Mouse (Mus musculus) heart, adult 18-20 months (tissue): ENCODE results near the gene Hip1. TPM values are rescaled to one million over a fixed set of nuclear protein-coding genes. Genes with fewer than 3 reads are reported as not detected.
A peak's percentile ranks its signal among the peaks of the same experiment; 100 is the strongest.

Experiments
- DNase-seq, 2 experiments: peaks; one replicate each; pipeline ENCODE4 v3.0.0; 2021 to 2022; ENCODE audit warnings: mixed read lengths in 1 of 2
- total RNA-seq, 2 experiments: library from RNA; stranded (reverse); gene quantifications; 2 replicates each; pipeline ENCODE4 v1.2.3; 2021

The Hip1 gene
- total RNA-seq, 2 experiments from 2014 or later: 19.9 to 24.4 TPM

GRCm38 (mm10) chr5:135533431-135533830 lies 11.5 kb downstream of the Hip1 start:
- DNase-seq: peak; percentile 85 to 94

- no peak for DNase-seq
These were observed 13.5 kb downstream of the Hip1 start for GRCm38 (mm10) chr5:135531306-135531845.

GRCm38 (mm10) chr5:135529964-135530363 lies 15.0 kb downstream of the Hip1 start:
- DNase-seq: no peak

- no peak for DNase-seq
These were observed 15.6 kb downstream of the Hip1 start for GRCm38 (mm10) chr5:135529310-135529709.

GRCm38 (mm10) chr5:135527986-135528385 lies 16.9 kb downstream of the Hip1 start:
- no peak for DNase-seq

DNA sequence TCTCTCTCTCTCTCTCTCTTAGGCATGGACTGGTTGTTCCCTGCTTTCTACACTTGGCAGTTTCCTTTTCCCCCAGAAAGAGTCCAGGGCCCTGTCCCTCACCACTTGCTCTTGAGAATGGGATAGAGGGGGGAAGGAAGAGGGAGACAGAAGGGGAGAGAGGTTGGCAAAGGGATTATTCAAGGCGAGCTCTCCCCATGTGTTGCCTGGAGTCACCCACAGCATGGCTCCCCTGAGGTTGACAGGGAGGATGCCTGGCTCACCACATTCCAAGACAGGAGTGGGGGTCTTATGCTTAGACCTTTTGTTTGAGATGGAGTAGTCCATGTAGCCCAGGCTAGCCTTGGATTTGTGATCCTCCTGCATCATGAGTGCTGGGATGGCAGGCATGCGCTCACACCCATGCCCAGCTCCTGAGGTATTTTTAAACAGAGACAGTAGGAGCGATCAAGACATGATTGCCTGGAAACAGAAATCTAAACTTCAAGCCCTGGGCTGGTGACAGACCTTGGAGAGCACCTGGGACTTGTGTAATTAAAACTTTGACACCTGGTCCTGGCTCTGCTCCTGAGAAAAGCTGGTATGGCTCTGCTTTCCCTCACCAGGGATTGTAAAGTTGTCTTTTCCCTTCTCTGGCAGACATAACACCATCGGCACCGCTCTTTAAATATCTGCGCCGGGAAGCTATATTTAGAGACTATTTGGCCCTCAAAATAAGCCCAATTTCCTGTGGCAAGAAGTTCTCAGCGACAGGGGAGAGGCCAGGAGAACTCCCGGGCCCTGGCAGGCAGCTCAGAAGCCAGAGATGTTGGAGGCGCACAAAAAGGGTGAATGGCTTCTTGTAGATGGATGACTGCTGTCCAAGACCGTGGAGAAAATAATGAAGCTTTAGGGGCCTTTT lies 20.0 kb downstream of the Hip1 start:
- DNase-seq: peak; percentile 62 to 69

DNA sequence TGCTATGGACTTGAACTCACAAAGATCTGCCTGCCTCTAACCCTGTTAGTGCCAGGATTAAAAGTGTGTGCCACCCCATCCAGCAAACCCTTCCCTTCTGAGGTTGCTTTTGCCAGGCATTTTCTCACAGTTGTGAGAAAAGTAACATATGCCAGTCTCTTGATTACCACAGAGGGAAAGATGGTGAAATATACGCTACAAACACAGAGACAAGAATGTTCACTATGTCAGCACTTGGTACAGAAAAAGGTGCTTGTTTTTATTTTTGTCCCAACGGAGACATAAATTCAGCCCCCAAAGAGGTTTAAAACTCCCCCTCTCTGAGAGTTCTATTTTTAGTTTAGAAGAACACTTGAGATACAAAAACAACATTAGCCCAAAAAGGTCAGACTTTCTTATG lies 20.8 kb downstream of the Hip1 start:
- DNase-seq: no peak

- DNase-seq: peak; percentile 48 to 51
These were observed 22.7 kb downstream of the Hip1 start for GRCm38 (mm10) chr5:135522111-135522722.

DNA sequence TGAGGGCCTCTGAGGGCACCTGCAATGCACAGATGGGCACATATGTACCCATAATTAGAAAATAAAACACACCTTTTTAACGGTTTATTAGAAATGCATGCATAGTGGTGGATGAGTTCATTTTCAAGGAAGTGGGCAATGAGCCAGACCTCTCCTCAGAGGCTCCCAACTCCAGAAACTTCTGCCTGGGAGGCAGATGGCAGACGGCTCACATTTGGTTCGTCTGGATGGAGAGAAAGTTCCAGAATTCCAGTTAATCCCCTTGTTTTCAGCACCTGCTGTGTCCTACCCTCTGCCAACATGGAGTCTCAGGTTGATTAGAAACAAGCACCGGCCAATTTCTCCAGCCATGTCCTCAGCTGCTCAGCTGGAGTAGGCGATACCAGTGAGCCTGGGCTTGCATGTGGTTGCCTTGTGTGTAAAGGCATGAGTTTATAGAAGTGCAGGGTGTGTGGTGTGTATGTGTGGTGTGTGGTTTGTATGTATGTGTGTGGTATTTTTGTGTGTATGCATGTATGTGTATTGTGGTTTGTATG lies 27.5 kb downstream of the Hip1 start:
- no peak for DNase-seq

DNA sequence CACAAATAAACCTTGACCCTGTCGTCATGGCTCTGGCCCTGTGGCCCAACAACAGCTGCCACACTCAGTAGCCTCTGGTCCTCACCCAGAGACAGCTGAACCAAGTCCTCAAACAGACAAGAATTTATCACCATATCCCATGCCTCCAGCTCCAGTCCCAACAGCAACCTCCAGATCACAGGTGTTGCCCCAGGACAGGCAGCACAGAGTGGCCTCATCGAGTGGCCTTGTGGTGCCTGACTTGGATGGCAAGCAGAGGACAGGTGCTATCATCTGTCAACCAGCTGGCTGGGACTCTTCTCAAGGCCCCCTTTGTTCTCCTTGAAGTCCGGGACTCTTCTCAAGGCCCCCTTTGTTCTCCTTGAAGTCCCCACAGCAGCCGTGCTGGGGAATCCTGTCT lies 31.8 kb downstream of the Hip1 start:
- DNase-seq: no peak

DNA sequence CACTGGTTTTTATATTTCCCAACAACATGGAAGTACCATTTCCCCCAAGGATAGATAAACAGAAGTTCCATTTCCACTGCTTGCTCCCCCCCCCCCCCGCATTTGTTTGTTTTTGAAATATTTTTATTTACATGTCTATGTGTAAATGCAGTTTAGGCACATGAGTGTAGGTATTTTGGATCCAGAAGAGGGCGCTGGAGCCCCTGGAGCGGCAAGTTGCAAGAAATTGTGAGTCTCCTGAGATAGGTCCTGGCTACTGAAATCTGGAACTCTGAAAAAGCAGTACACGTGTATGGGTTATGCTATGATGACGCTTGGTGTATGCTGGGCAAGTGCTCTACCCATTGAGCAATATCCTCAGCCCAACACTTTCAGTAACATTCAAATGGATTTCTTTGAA lies 33.8 kb downstream of the Hip1 start:
- no peak for DNase-seq

- DNase-seq: no peak
These were observed 36.6 kb downstream of the Hip1 start for GRCm38 (mm10) chr5:135508284-135508683.

GRCm38 (mm10) chr5:135507561-135508273 lies 37.2 kb downstream of the Hip1 start:
- DNase-seq: no peak

DNA sequence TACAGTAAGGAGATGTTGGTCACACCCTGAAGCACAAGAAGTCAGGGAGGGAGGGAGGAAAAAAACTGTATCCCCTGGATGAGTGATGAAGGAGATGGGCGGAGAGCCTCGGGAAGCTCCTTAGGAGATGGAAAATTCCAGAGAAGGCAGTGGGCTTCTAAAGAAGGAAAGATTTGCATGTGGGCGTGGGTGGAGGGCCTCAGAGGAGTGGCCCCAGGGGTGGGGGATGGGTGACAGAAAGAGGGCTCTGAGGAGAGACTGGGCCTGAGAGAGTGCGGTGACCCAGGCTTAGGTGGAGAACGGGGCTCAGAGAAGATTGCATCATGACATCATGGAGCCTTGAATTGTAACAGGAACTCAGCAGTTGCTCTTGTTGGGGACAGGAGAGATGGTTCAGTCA lies 39.5 kb downstream of the Hip1 start:
- DNase-seq: no peak

DNA sequence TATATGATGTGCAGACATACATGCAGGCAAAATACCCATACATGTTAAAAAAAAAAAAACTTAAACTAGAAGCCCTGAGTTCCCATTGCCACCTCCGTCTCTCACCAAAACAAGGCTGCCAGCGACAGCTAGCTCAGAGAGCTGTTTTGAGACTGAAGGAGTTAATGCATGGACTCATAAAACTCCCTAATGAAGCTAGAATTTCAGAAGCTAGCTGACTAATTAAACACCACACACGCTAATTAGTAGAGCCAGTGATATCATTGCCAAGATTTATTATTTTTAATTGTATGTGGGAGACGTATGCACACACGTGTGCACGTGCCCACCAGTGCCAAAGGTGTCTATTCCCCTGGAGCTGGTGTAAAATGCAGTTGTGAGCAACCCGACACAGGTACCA lies 42.0 kb downstream of the Hip1 start:
- no peak for DNase-seq

GRCm38 (mm10) chr5:135502027-135502426 lies 42.9 kb downstream of the Hip1 start:
- no peak for DNase-seq

GRCm38 (mm10) chr5:135498914-135499313 lies 46.0 kb downstream of the Hip1 start:
- no peak for DNase-seq

DNA sequence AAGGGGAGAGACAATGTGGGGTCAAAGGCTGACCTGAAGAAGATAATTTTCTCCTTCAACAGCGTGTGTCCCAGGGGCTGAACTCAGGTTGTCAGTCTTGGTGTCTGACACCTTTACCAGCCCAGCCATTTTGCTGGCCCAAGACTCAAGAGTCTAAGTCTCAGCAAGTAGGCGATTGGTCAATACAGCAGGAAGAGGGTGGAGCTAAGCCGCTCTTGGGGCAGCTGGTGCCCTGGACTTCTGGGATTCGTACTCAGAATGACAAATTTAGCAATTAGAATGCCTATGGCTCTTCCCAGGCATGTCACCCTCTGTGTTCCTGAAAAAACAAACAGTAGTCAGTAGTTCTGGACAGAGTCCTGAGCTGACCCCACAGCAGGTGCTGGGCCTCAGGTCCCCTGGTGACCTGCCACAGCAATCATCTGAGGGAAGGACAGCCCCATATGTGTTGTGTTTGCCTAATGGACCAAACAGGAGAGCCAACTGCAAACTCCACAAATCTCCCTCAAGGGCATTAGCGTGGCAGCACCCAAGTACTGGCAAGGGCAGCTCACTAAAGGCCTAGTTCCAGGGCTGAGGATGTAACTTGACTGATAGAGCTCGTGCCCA lies 47.5 kb downstream of the Hip1 start:
- no peak for DNase-seq

DNA sequence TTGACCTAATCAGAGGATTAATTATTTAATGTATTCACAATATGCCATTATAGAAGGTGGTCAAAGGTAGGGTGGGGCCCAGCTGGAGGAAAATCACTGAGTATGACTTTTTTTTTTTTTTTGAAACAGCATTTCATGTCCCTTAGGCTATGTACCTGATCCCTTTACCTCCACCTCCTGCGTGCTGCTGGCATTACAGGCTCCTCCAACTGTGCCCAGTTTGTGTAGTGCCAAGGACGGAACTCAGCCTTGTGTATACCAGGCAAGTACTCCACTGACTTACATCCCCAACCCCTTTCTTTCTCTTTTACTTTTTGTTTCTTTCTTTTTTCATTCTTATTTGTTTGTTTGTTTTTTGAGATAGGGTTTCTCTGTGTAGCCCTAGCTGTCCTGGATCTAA lies 48.4 kb downstream of the Hip1 start:
- no peak for DNase-seq

- DNase-seq: no peak
These were observed 49.4 kb downstream of the Hip1 start for GRCm38 (mm10) chr5:135495471-135495870.

DNA sequence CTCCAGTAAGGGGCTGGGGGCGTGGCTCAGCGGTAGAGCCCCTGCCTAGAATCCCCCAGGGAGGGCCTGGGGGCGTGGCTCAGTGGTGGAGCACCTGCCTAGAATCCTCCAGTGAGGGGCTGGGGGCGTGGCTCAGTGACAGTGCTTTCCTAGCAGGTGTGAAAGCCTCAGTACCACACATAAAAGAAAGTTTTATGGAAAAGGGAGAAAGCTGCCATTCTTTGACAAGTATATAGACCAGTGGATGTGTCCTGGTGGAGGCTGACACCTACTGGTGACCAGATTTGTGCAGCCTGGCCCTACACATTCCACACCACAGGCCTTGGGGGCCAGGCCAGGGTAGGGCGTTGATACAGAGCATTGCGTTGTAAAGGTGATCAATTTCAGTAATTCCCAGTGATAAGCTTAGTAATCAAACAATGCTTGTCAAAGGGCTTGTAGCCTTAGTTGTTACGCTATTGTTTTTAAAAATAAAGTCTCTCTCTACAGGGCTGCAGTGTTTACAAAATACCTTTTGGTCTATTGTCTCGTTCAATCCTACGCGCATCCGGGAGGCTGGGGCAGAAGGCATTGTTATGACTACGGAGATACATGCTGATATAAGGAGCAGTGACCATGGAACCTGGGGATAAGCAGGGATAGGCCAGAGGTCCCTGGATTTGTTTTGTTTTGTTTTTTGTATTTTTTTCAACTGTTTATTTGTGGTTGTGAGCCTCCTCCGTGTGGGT lies 50.6 kb downstream of the Hip1 start:
- DNase-seq: peak; percentile 44 to 54
